10 mouse cellular contexts compared by ENCODE assay signal in genomic region chr2:115579171-115579900, GRCm38 (mm10). TPM values are rescaled to one million over a fixed set of nuclear protein-coding genes. Genes with fewer than 3 reads are reported as not detected.
A peak's percentile ranks its signal among the peaks of the same experiment; 100 is the strongest.
DNase-seq lines count a peak whose midpoint lies in the region; ATAC-seq and TF ChIP-seq lines count a peak whose summit lies in the region.
"Had no signal": no experiment of that assay in that cellular context is flagged by ENCODE, and none has a peak within 500 bp of the region (broad histone marks: within the 10 kb centered on the region; RNA-seq: fewer than 3 reads in every experiment).

No protein-coding gene starts in this region.

- peak overlapping the region; percentile 47; the same call in 1 of the 2 replicates for H3K27ac ChIP-seq in midbrain, embryonic 10.5 days (replicated peaks)
- H3K27ac ChIP-seq in midbrain, postnatal 0 days (ENCODE audit: low read depth, low read length): no peak overlapping the region
- peak overlapping the region; percentile 58 for H3K27ac ChIP-seq in forebrain, embryonic 15.5 days (replicated peaks)
- no peak overlapping the region for H3K27ac ChIP-seq in liver, embryonic 12.5 days
- H3K27ac ChIP-seq: gastrocnemius, adult 2 months; macrophage had no signal

- H3K4me2 ChIP-seq in midbrain, postnatal 0 days (ENCODE audit: low read depth, low read length, poor library complexity, severe bottlenecking): no peak overlapping the region
- peak overlapping the region; percentile 36 for H3K4me2 ChIP-seq in forebrain, embryonic 15.5 days (replicated peaks)
- peak overlapping the region; percentile 23; the same call in 1 of the 2 replicates for H3K4me2 ChIP-seq in liver, embryonic 12.5 days

- peak overlapping the region; percentile 38 for H3K4me3 ChIP-seq in midbrain, embryonic 10.5 days
- H3K4me3 ChIP-seq in midbrain, postnatal 0 days (ENCODE audit: low read depth, low read length): no peak overlapping the region
- H3K4me3 ChIP-seq in forebrain, embryonic 15.5 days: peak overlapping the region; percentile 23
- no peak overlapping the region for H3K4me3 ChIP-seq in liver, embryonic 12.5 days
- H3K4me3 ChIP-seq: gastrocnemius, adult 2 months had no signal

- intact Hi-C loops in left cerebral cortex, postnatal 25 days (cut with DNase I): no loop called here

- WGBS in midbrain, embryonic 10.5 days: 38% methylated on average over 18 of the region's 18 CpGs
- 35% methylated on average over 18 of the region's 18 CpGs for WGBS in midbrain, postnatal 0 days
- WGBS in forebrain, embryonic 15.5 days: 7% methylated on average over 18 of the region's 18 CpGs
- WGBS in liver, embryonic 12.5 days (ENCODE audit: insufficient replicate concordance): 81% methylated on average over 18 of the region's 18 CpGs

- no peak for TF ChIP-seq CTCF in midbrain, postnatal 0 days (IDR thresholded peaks at IDR 0.05)

- H3K9me3 ChIP-seq in midbrain, embryonic 10.5 days (replicated peaks): no peaks in the 10 kb centered on the region
- H3K9me3 ChIP-seq in midbrain, postnatal 0 days (ENCODE audit: low read length): no peaks in the 10 kb centered on the region
- no peaks in the 10 kb centered on the region for H3K9me3 ChIP-seq in forebrain, embryonic 15.5 days
- no peaks in the 10 kb centered on the region for H3K9me3 ChIP-seq in liver, embryonic 12.5 days (replicated peaks)

- no peaks in the 10 kb centered on the region for H3K36me3 ChIP-seq in midbrain, embryonic 10.5 days
- H3K36me3 ChIP-seq in midbrain, postnatal 0 days (ENCODE audit: insufficient read depth, low read length): no peaks in the 10 kb centered on the region
- H3K36me3 ChIP-seq in forebrain, embryonic 15.5 days: no peaks in the 10 kb centered on the region
- no peaks in the 10 kb centered on the region for H3K36me3 ChIP-seq in liver, embryonic 12.5 days

- H3K9ac ChIP-seq in midbrain, postnatal 0 days (replicated peaks; ENCODE audit: low read length, poor library complexity, severe bottlenecking): no peak overlapping the region
- H3K9ac ChIP-seq in forebrain, embryonic 15.5 days (replicated peaks): no peak overlapping the region; the same call in 1 of the 2 replicates
- peak overlapping the region; percentile 17; the same call in 1 of the 2 replicates for H3K9ac ChIP-seq in liver, embryonic 12.5 days

- DNase-seq in midbrain, embryonic 10.5 days (ENCODE audit: low spot score): peak; percentile 20
- no peak for DNase-seq in midbrain, postnatal 0 days (ENCODE audit: low spot score)
- DNase-seq in yolk sac, embryonic 10.5 days (ENCODE audit: low spot score): peak; percentile 47
- DNase-seq in left cerebral cortex, postnatal 25 days (ENCODE audit: low spot score in 2 of 2): no peak
- no peak for DNase-seq in lung, postnatal 14 days
- DNase-seq: gastrocnemius, adult 2 months had no signal

- H3K27me3 ChIP-seq in midbrain, embryonic 10.5 days (ENCODE audit: low read depth, poor library complexity, severe bottlenecking): 0 out of 2 replicates have a peak, but pooled peaks cover 6% of the 10 kb centered on the region
- H3K27me3 ChIP-seq in midbrain, postnatal 0 days (ENCODE audit: insufficient read depth, low read length): no peaks in the 10 kb centered on the region
- H3K27me3 ChIP-seq in forebrain, embryonic 15.5 days: no peaks in the 10 kb centered on the region
- H3K27me3 ChIP-seq in liver, embryonic 12.5 days (replicated peaks): no peaks in the 10 kb centered on the region

- H3K4me1 ChIP-seq in midbrain, embryonic 10.5 days: peaks cover 37% of the 10 kb centered on the region
- H3K4me1 ChIP-seq in midbrain, postnatal 0 days (ENCODE audit: insufficient read depth, low read length): peaks cover 6% of the 10 kb centered on the region
- peaks cover 32% of the 10 kb centered on the region for H3K4me1 ChIP-seq in forebrain, embryonic 15.5 days
- H3K4me1 ChIP-seq in liver, embryonic 12.5 days: peaks cover 31% of the 10 kb centered on the region

- no peak for ATAC-seq in midbrain, postnatal 0 days (ENCODE audit: low FRiP score)
- ATAC-seq in forebrain, embryonic 15.5 days (replicated peaks): no peak
- ATAC-seq in liver, embryonic 12.5 days: no peak
- ATAC-seq in frontal cortex, adult (ENCODE audit: low TSS enrichment): no peak

RNA-seq across cellular contexts. Expression of gene BC052040, which starts 2.2 kb away (rescaled TPM):
- polyA plus RNA-seq in midbrain, embryonic 10.5 days (2016; fragmentation: Nextera tagmentation; extraction: Ambion mirVana): 19.6 and 21.7 TPM in 2 replicates
- 17.3 and 18.9 TPM in 2 replicates for total RNA-seq in midbrain, postnatal 0 days (2014; rRNA removed)
- 16.1 and 16.8 TPM in 2 replicates for polyA plus RNA-seq in midbrain, postnatal 0 days (2015; fragmentation: Nextera tagmentation; extraction: Ambion mirVana)
- polyA plus RNA-seq in forebrain, embryonic 15.5 days (2015; fragmentation: Nextera tagmentation; extraction: Ambion mirVana): 16.3 and 17.1 TPM in 2 replicates
- 9.8 and 11.0 TPM in 2 replicates for polyA plus RNA-seq in liver, embryonic 12.5 days (2016; fragmentation: Nextera tagmentation; extraction: Ambion mirVana)
- total RNA-seq in left cerebral cortex, postnatal 25 days (2021): 1 to 10 TPM; 6.7 to 7.6 TPM

Comparison
In these comparisons a context has a peak if more than half of its experiments do, and no peak if none do; other contexts are left out.
1. DNase-seq: peak in midbrain, embryonic 10.5 days (single experiment) and yolk sac, embryonic 10.5 days (single experiment); none in midbrain, postnatal 0 days (single experiment), left cerebral cortex, postnatal 25 days (0 of 2) and lung, postnatal 14 days (single experiment).
2. H3K27ac ChIP-seq: peak in midbrain, embryonic 10.5 days (single experiment) and forebrain, embryonic 15.5 days (single experiment); none in midbrain, postnatal 0 days (single experiment) and liver, embryonic 12.5 days (single experiment).
3. H3K4me3 ChIP-seq: peak in midbrain, embryonic 10.5 days (single experiment) and forebrain, embryonic 15.5 days (single experiment); none in midbrain, postnatal 0 days (single experiment) and liver, embryonic 12.5 days (single experiment).